Mouse (Mus musculus) stomach, postnatal 0 days (tissue): ENCODE results near the gene Lrpap1.

Experiments used
- CTCF ChIP-seq: IDR thresholded peaks from 2 replicates; pipeline ENCODE4 v1.5.1; 2016; ENCODE audit warnings: antibody characterized with exemption, low read depth, mild to moderate bottlenecking, moderate library complexity
- EP300 ChIP-seq: optimal IDR thresholded peaks from 2 replicates; pipeline ENCODE3; 2016; ENCODE audit warnings: antibody characterized with exemption

DNA sequence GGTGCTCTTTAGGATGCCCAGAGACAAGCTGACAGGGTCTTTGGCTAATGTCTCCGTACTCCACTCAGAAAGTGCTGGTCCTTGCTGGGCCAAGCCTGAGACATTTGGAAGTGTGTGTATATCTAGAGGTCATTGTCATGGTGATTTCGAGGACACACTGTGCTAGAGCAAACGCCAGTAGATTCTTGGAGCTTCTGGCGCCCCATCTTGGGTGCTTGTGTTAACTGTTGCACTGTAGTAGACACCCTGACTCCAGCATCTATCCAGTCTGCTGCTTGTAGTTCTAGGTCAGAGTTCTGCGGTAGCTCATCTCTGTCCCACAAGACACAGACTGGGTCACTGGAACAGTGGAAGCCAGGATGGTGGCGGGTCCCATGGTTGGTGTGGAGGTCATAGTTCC, 33.7 kb downstream of the Lrpap1 start:
- TF ChIP-seq CTCF = no peak
- TF ChIP-seq EP300 = no peak
